Mouse (Mus musculus) right cerebral cortex, adult 18-20 months (tissue): ENCODE results near the gene Wfdc9.

Source experiments
- DNase-seq: peaks from one replicate; pipeline ENCODE4 v3.0.0; 2022; ENCODE audit warnings: mixed read lengths

Gene Wfdc9

GRCm38 (mm10) chr2:164656483-164656882 lies at the start of gene Wfdc9:
Gene Wfdc9, minus strand, starts transcription at chr2:164656583.
- no peak for DNase-seq

- no peak for DNase-seq
Measured at GRCm38 (mm10) chr2:164705991-164706390, 49.6 kb upstream of the Wfdc9 start.

- DNase-seq: no peak
Measured at GRCm38 (mm10) chr2:164705328-164705727, 48.9 kb upstream of the Wfdc9 start.

- no peak for DNase-seq
Measured at GRCm38 (mm10) chr2:164704235-164704634, 47.9 kb upstream of the Wfdc9 start.

- no peak for DNase-seq
Measured at GRCm38 (mm10) chr2:164701761-164702160, 45.4 kb upstream of the Wfdc9 start.

GRCm38 (mm10) chr2:164700959-164701358 lies 44.6 kb upstream of the Wfdc9 start:
- DNase-seq: no peak

- DNase-seq: no peak
Measured at GRCm38 (mm10) chr2:164698201-164698600, 41.8 kb upstream of the Wfdc9 start, which contains the start of gene Spint4. Gene Spint4, plus strand, starts transcription at chr2:164698501.

- DNase-seq: no peak
Measured at GRCm38 (mm10) chr2:164684807-164685206, 28.4 kb upstream of the Wfdc9 start, which contains the start of gene Wfdc13. Gene Wfdc13, plus strand, starts transcription at chr2:164685107.

- DNase-seq: no peak
Measured at GRCm38 (mm10) chr2:164679906-164680305, 23.5 kb upstream of the Wfdc9 start.

- DNase-seq: peak; percentile 46
Measured at GRCm38 (mm10) chr2:164678848-164679625, 22.7 kb upstream of the Wfdc9 start.

GRCm38 (mm10) chr2:164676916-164677685 lies 20.7 kb upstream of the Wfdc9 start:
- no peak for DNase-seq

- no peak for DNase-seq
Measured at GRCm38 (mm10) chr2:164676103-164676502, 19.7 kb upstream of the Wfdc9 start.

- DNase-seq: peak; percentile 14
Measured at GRCm38 (mm10) chr2:164673987-164674386, 17.6 kb upstream of the Wfdc9 start, which contains the start of gene Wfdc11. Gene Wfdc11, minus strand, starts transcription at chr2:164674087.

- no peak for DNase-seq
Measured at GRCm38 (mm10) chr2:164670938-164671337, 14.6 kb upstream of the Wfdc9 start.

- DNase-seq: no peak
Measured at GRCm38 (mm10) chr2:164670261-164670660, 13.9 kb upstream of the Wfdc9 start.

GRCm38 (mm10) chr2:164664851-164665250 lies 8.5 kb upstream of the Wfdc9 start:
- DNase-seq: no peak

- DNase-seq: no peak
Measured at GRCm38 (mm10) chr2:164655858-164656257, 525 bp downstream of the Wfdc9 start, which contains the start of gene Wfdc10. Gene Wfdc10, plus strand, starts transcription at chr2:164656046.

GRCm38 (mm10) chr2:164641881-164642673 lies 14.3 kb downstream of the Wfdc9 start:
- DNase-seq: peak; percentile 2

GRCm38 (mm10) chr2:164641129-164641528 lies 15.3 kb downstream of the Wfdc9 start:
- no peak for DNase-seq

GRCm38 (mm10) chr2:164638696-164639095 lies 17.7 kb downstream of the Wfdc9 start, which contains the start of gene Wfdc16:
Gene Wfdc16, minus strand, starts transcription at chr2:164638796.
- no peak for DNase-seq

- DNase-seq: no peak
Measured at GRCm38 (mm10) chr2:164635266-164635665, 21.1 kb downstream of the Wfdc9 start.

GRCm38 (mm10) chr2:164621775-164622174 lies 34.6 kb downstream of the Wfdc9 start:
- no peak for DNase-seq

- DNase-seq: no peak
Measured at GRCm38 (mm10) chr2:164619050-164619449, 37.3 kb downstream of the Wfdc9 start.
